Mouse (Mus musculus) liver, embryonic 12.5 days (tissue): ENCODE measurements around the gene Abcb9. TPM values are rescaled to one million over a fixed set of nuclear protein-coding genes. Genes with fewer than 3 reads are reported as not detected.

Experiments used
- ATAC-seq: fragments of 200-750 bp; cut with Nextera tagmentation; 2 replicates; pipeline ENCODE4 v1.8.0; 2017; ENCODE audit warnings: moderate number of reproducible peaks, mild to moderate bottlenecking, moderate library complexity
- H3K27ac ChIP-seq: fragments of 300-500 bp; sonication (generic); 2 replicates; pipeline ENCODE4 v1.5.1; 2016; ENCODE audit warnings: mild to moderate bottlenecking
- H3K27me3 ChIP-seq: fragments of 300-500 bp; sonication (generic); replicated peaks from 2 replicates; pipeline ENCODE4 v1.6.1; 2016; ENCODE audit warnings: mild to moderate bottlenecking, moderate library complexity
- H3K36me3 ChIP-seq: fragments of 300-500 bp; sonication (generic); 2 replicates; pipeline ENCODE4 v1.6.1; 2016; ENCODE audit warnings: mild to moderate bottlenecking, moderate library complexity
- H3K4me1 ChIP-seq: fragments of 300-500 bp; sonication (generic); 2 replicates; pipeline ENCODE4 v1.6.1; 2016
- H3K4me2 ChIP-seq: fragments of 300-500 bp; sonication (generic); 2 replicates; pipeline ENCODE4 v1.6.1; 2016; ENCODE audit warnings: mild to moderate bottlenecking, moderate library complexity
- H3K4me3 ChIP-seq: fragments of 300-500 bp; sonication (generic); 2 replicates; pipeline ENCODE4 v1.5.1; 2016; ENCODE audit warnings: mild to moderate bottlenecking, moderate library complexity
- H3K9ac ChIP-seq: fragments of 300-500 bp; sonication (generic); 2 replicates; pipeline ENCODE4 v1.6.1; 2016; ENCODE audit warnings: mild to moderate bottlenecking, moderate library complexity
- H3K9me3 ChIP-seq: fragments of 300-500 bp; sonication (generic); replicated peaks from 2 replicates; pipeline ENCODE4 v1.6.1; 2016; ENCODE audit warnings: mild to moderate bottlenecking, moderate library complexity
- WGBS: fragments of 180-500 bp; shearing (Covaris S2); methylation state at CpG from one replicate; pipeline ENCODE4 v1.1.7; 2016; ENCODE audit not compliant: insufficient replicate concordance; 5-methylcytosine and 5-hydroxymethylcytosine counted together
- polyA plus RNA-seq: library from polyadenylated mRNA; unstranded; fragments of >200 nt; fragmentation: Nextera tagmentation; extraction: Ambion mirVana; gene quantifications from 2 replicates; pipeline ENCODE4 v1.2.1, GENCODE M21; 2016

Abcb9 gene
- 5.0 and 5.6 TPM in 2 replicates for polyA plus RNA-seq

GRCm38 (mm10) chr5:124095596-124096232, at the start of gene Abcb9:
Gene Abcb9 (minus strand): TSS chr5:124095798.
- ATAC-seq: peak; percentile 79
- peaks cover 8% of the 10 kb centered on the region; the same call in 1 of the 2 replicates for H3K27me3 ChIP-seq
- H3K9ac ChIP-seq: peak within 1 kb of the TSS; percentile 80
- H3K4me2 ChIP-seq: peak within 1 kb of the TSS; percentile 89
- no peaks in the 10 kb centered on the region for H3K9me3 ChIP-seq
- H3K27ac ChIP-seq: peak within 1 kb of the TSS; percentile 86
- H3K4me1 ChIP-seq: peaks cover 56% of the 10 kb centered on the region
- under 1% methylated on average over 42 of the region's 42 CpGs for WGBS
- no peaks in the 10 kb centered on the region for H3K36me3 ChIP-seq
- peak within 1 kb of the TSS; percentile 64 for H3K4me3 ChIP-seq

GRCm38 (mm10) chr5:124138066-124138465, 42.5 kb upstream of the Abcb9 start:
- ATAC-seq: no peak
- no peak overlapping the region for H3K4me2 ChIP-seq
- H3K27me3 ChIP-seq: no peaks in the 10 kb centered on the region
- H3K36me3 ChIP-seq: peaks cover 75% of the 10 kb centered on the region
- no peaks in the 10 kb centered on the region for H3K9me3 ChIP-seq
- no peak overlapping the region for H3K27ac ChIP-seq
- no peak overlapping the region for H3K9ac ChIP-seq
- no peak overlapping the region for H3K4me3 ChIP-seq
- 74% methylated on average over 7 of the region's 7 CpGs for WGBS
- peaks cover 7% of the 10 kb centered on the region; the same call in 1 of the 2 replicates for H3K4me1 ChIP-seq

GRCm38 (mm10) chr5:124134261-124134660, 38.7 kb upstream of the Abcb9 start:
- H3K27me3 ChIP-seq: no peaks in the 10 kb centered on the region
- H3K4me2 ChIP-seq: no peak overlapping the region
- no peak overlapping the region for H3K4me3 ChIP-seq
- H3K9me3 ChIP-seq: no peaks in the 10 kb centered on the region
- H3K9ac ChIP-seq: no peak overlapping the region
- no peak for ATAC-seq
- H3K27ac ChIP-seq: no peak overlapping the region
- peaks cover 79% of the 10 kb centered on the region for H3K36me3 ChIP-seq
- 84% methylated on average over 5 of the region's 5 CpGs for WGBS
- H3K4me1 ChIP-seq: peaks cover 7% of the 10 kb centered on the region; the same call in 1 of the 2 replicates

- Histone ChIP-seq H3K4me2 (no peak overlapping the region), H3K27me3 (no peaks in the 10 kb centered on the region), H3K4me1 (0 out of 2 replicates have a peak, but pooled peaks cover 2% of the 10 kb centered on the region), H3K9ac (no peak overlapping the region), H3K9me3 (no peaks in the 10 kb centered on the region), H3K27ac (no peak overlapping the region), H3K4me3 (no peak overlapping the region), H3K36me3 (peaks cover 88% of the 10 kb centered on the region)
- WGBS: 68% methylated on average over 11 of the region's 11 CpGs
- ATAC-seq: no peak
These were observed 29.5 kb upstream of the Abcb9 start for GRCm38 (mm10) chr5:124125093-124125492.

- no peak overlapping the region for H3K27ac ChIP-seq
- H3K4me2 ChIP-seq: no peak overlapping the region
- peaks cover 88% of the 10 kb centered on the region for H3K36me3 ChIP-seq
- peaks cover 28% of the 10 kb centered on the region for H3K4me1 ChIP-seq
- H3K9me3 ChIP-seq: no peaks in the 10 kb centered on the region
- no peak overlapping the region for H3K9ac ChIP-seq
- no peak overlapping the region for H3K4me3 ChIP-seq
- WGBS: 88% methylated on average over 18 of the region's 18 CpGs
- ATAC-seq: no peak
- no peaks in the 10 kb centered on the region for H3K27me3 ChIP-seq
These were observed 26.8 kb upstream of the Abcb9 start for GRCm38 (mm10) chr5:124122357-124122756.

- WGBS: 49% methylated on average over 5 of the region's 5 CpGs
- H3K9ac ChIP-seq: no peak overlapping the region
- H3K27ac ChIP-seq: no peak overlapping the region
- peaks cover 55% of the 10 kb centered on the region for H3K4me1 ChIP-seq
- no peaks in the 10 kb centered on the region for H3K27me3 ChIP-seq
- no peak for ATAC-seq
- H3K4me3 ChIP-seq: no peak overlapping the region
- H3K36me3 ChIP-seq: peaks cover 78% of the 10 kb centered on the region
- no peak overlapping the region for H3K4me2 ChIP-seq
- H3K9me3 ChIP-seq: no peaks in the 10 kb centered on the region
These were observed 23.6 kb upstream of the Abcb9 start for GRCm38 (mm10) chr5:124119204-124119603.

GRCm38 (mm10) chr5:124115990-124116845, 20.6 kb upstream of the Abcb9 start, which contains the start of gene Arl6ip4:
Gene Arl6ip4 (plus strand): TSS chr5:124116089.
- peak within 1 kb of the TSS; percentile 91 for H3K4me2 ChIP-seq
- peak within 1 kb of the TSS; percentile 95 for H3K9ac ChIP-seq
- peak within 1 kb of the TSS; percentile 78 for H3K27ac ChIP-seq
- 1% methylated on average over 64 of the region's 64 CpGs for WGBS
- H3K4me1 ChIP-seq: peaks cover 76% of the 10 kb centered on the region
- no peaks in the 10 kb centered on the region for H3K9me3 ChIP-seq
- H3K4me3 ChIP-seq: peak within 1 kb of the TSS; percentile 88
- H3K27me3 ChIP-seq: no peaks in the 10 kb centered on the region
- peaks cover 55% of the 10 kb centered on the region for H3K36me3 ChIP-seq
- ATAC-seq: no peak

GRCm38 (mm10) chr5:124115531-124115930, 19.9 kb upstream of the Abcb9 start:
- Histone ChIP-seq H3K36me3 (peaks cover 48% of the 10 kb centered on the region), H3K9ac (peak overlapping the region; percentile 95), H3K4me2 (peak overlapping the region; percentile 91), H3K27me3 (no peaks in the 10 kb centered on the region), H3K4me3 (peak overlapping the region; percentile 88), H3K27ac (peak overlapping the region; percentile 78), H3K4me1 (peaks cover 80% of the 10 kb centered on the region), H3K9me3 (no peaks in the 10 kb centered on the region)
- 22% methylated on average over 7 of the region's 7 CpGs for WGBS
- no peak for ATAC-seq

- no peak for ATAC-seq
- no peaks in the 10 kb centered on the region for H3K27me3 ChIP-seq
- H3K9ac ChIP-seq: no peak overlapping the region
- H3K27ac ChIP-seq: peak overlapping the region; percentile 78
- peaks cover 72% of the 10 kb centered on the region for H3K4me1 ChIP-seq
- H3K36me3 ChIP-seq: peaks cover 37% of the 10 kb centered on the region
- H3K9me3 ChIP-seq: no peaks in the 10 kb centered on the region
- 0 out of 2 replicates have a peak overlapping the region, but pooled peaks have one; percentile 91 for H3K4me2 ChIP-seq
- H3K4me3 ChIP-seq: no peak overlapping the region
- WGBS: 85% methylated on average over 24 of the region's 24 CpGs
These were observed 18.9 kb upstream of the Abcb9 start for GRCm38 (mm10) chr5:124114276-124115025.

GRCm38 (mm10) chr5:124113030-124113429, 17.4 kb upstream of the Abcb9 start:
- ATAC-seq: no peak
- H3K4me3 ChIP-seq: peak overlapping the region; percentile 96
- WGBS: 23% methylated on average over 14 of the region's 14 CpGs
- no peaks in the 10 kb centered on the region for H3K9me3 ChIP-seq
- peak overlapping the region; percentile 90 for H3K27ac ChIP-seq
- H3K27me3 ChIP-seq: no peaks in the 10 kb centered on the region
- peaks cover 23% of the 10 kb centered on the region for H3K36me3 ChIP-seq
- peak overlapping the region; percentile 96 for H3K4me2 ChIP-seq
- H3K9ac ChIP-seq: peak overlapping the region; percentile 85
- H3K4me1 ChIP-seq: peaks cover 59% of the 10 kb centered on the region

- peaks cover 18% of the 10 kb centered on the region for H3K36me3 ChIP-seq
- peak; percentile 0; the same call in 1 of the 2 replicates for ATAC-seq
- no peaks in the 10 kb centered on the region for H3K9me3 ChIP-seq
- H3K4me3 ChIP-seq: peak overlapping the region; percentile 96
- H3K4me2 ChIP-seq: peak overlapping the region; percentile 96
- WGBS: 1% methylated on average over 18 of the region's 18 CpGs
- H3K27me3 ChIP-seq: no peaks in the 10 kb centered on the region
- H3K9ac ChIP-seq: peak overlapping the region; percentile 85
- peaks cover 54% of the 10 kb centered on the region for H3K4me1 ChIP-seq
- H3K27ac ChIP-seq: peak overlapping the region; percentile 90
These were observed 16.9 kb upstream of the Abcb9 start for GRCm38 (mm10) chr5:124112531-124112930.
